Mouse (Mus musculus) ES-Bruce4 (cell line): ENCODE results near the gene Gzf1.

ENCODE experiments used
- EP300 ChIP-seq: IDR thresholded peaks from 2 replicates; pipeline ENCODE4 v1.6.1; 2011; ENCODE audit warnings: low read depth, low read length; ENCODE audit not compliant: insufficient read depth
- POLR2A ChIP-seq: IDR thresholded peaks from one replicate; pipeline ENCODE4 v1.8.1; 2011; ENCODE audit warnings: low read length; ENCODE audit not compliant: insufficient read depth

- TF ChIP-seq POLR2A (no peak), EP300 (no peak)
These were observed 50.9 kb downstream of the Gzf1 start for GRCm38 (mm10) chr2:148731614-148732326.
